8 mouse cellular contexts compared by ENCODE assay signal in the genomic region with DNA sequence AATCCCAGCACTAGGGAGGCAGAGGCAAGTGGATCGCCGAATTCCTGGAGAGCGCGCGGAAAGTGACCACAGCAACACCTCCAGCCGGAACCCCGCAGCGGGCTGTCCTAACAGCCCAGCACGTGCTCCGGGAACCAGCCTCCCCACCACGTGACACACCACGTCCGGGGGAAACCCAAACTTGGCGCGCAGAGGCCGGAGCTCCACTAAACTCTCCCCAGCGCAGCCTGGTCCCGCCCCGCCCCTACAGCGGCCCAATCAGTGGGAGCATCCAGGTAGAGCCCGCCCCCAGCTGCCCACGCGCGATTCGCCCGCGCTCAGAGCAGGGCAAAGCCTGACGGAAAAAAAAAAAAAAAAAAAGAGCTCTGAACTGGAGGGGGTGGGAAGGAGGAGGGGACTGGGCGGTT. TPM values are rescaled to one million over a fixed set of nuclear protein-coding genes. Genes with fewer than 3 reads are reported as not detected.
A peak's percentile ranks its signal among the peaks of the same experiment; 100 is the strongest.
DNase-seq lines count a peak whose midpoint lies in the region; ATAC-seq and TF ChIP-seq lines count a peak whose summit lies in the region.

No protein-coding gene starts in this region.

- H3K4me2 ChIP-seq in forebrain, embryonic 14.5 days (ENCODE audit: low read length): peak overlapping the region; percentile 75

- intact Hi-C loops in heart, postnatal 14 days (cut with DNase I): no loop called here

- H3K27ac ChIP-seq in forebrain, embryonic 14.5 days (ENCODE audit: low read depth, low read length): no peak overlapping the region

- H3K4me3 ChIP-seq in forebrain, embryonic 14.5 days (ENCODE audit: low read depth, low read length): peak overlapping the region; percentile 41
- peak overlapping the region; percentile 57 for H3K4me3 ChIP-seq in lung, adult 2 months (replicated peaks; ENCODE audit: extremely low read depth, low read depth, low read length)

- DNase-seq in ES-CJ7 (ENCODE audit: low read depth, low spot score): peak; percentile 99
- peak; percentile 77 for DNase-seq in cerebellum, adult 11 months
- peak; percentile 94 for DNase-seq in forebrain, embryonic 14.5 days (ENCODE audit: low spot score)
- DNase-seq in heart, postnatal 14 days: peak; percentile 91 to 94
- DNase-seq in layer of hippocampus, adult 18-20 months (ENCODE audit: low spot score in 2 of 2): peak; percentile 88 to 93
- peak; percentile 91 for DNase-seq in lung, adult 2 months
- peak; percentile 92 to 94 for DNase-seq in thymus, adult 18-20 months

- WGBS in forebrain, embryonic 14.5 days: 0% methylated on average over 29 of the region's 29 CpGs
- WGBS in lung, adult 2 months: under 1% methylated on average over 29 of the region's 29 CpGs

- H3K9me3 ChIP-seq in forebrain, embryonic 14.5 days (replicated peaks; ENCODE audit: control insufficient read depth, low read length): no peaks in the 10 kb centered on the region

- H3K36me3 ChIP-seq in forebrain, embryonic 14.5 days (ENCODE audit: control insufficient read depth, insufficient read depth, low read length): no peaks in the 10 kb centered on the region

- H3K9ac ChIP-seq in forebrain, embryonic 14.5 days (ENCODE audit: low read length): peak overlapping the region; percentile 47

- TF ChIP-seq POLR2A in lung, adult 2 months (IDR thresholded peaks at IDR 0.05; ENCODE audit: borderline replicate concordance, extremely low read depth, low read depth, low read length): no peak

- H3K4me1 ChIP-seq in forebrain, embryonic 14.5 days (ENCODE audit: control insufficient read depth, insufficient read depth, low read length): peaks cover 7% of the 10 kb centered on the region
- H3K4me1 ChIP-seq in lung, adult 2 months (ENCODE audit: control insufficient read depth, insufficient read depth, low read length): peaks cover 11% of the 10 kb centered on the region

- ATAC-seq in forebrain, embryonic 14.5 days: peak; percentile 100
- ATAC-seq in neutrophil, adult 5-6 weeks (ENCODE audit: extremely low read depth, insufficient number of reproducible peaks, low FRiP score, poor library complexity, severe bottlenecking): peak; percentile 98

- no peak for TF ChIP-seq CTCF in lung, adult 2 months (IDR thresholded peaks at IDR 0.05; ENCODE audit: insufficient read depth, low read length)

- H3K27me3 ChIP-seq in forebrain, embryonic 14.5 days (replicated peaks; ENCODE audit: control insufficient read depth, insufficient read depth, low read length): no peaks in the 10 kb centered on the region

RNA-seq across cellular contexts. Expression of gene Shmt1, which starts 0.5 kb away (rescaled TPM):
- 12.0 and 17.3 TPM in 2 replicates for polyA plus RNA-seq in forebrain, embryonic 14.5 days (2014; fragmentation: Nextera tagmentation; extraction: Ambion mirVana)
- 10 to 100 TPM in 1 of 2 experiments, 1 to 10 TPM in 1; 8.1 to 11.1 TPM for total RNA-seq in heart, postnatal 14 days (2021)
- total RNA-seq in layer of hippocampus, adult 18-20 months (2021): 1 to 10 TPM; 5.1 to 7.2 TPM
- polyA plus RNA-seq in lung, adult 2 months (2012; rRNA removed): 8.1 and 10.6 TPM in 2 replicates
- total RNA-seq in neutrophil, adult 5-6 weeks (2017): 0.93 and 2.1 TPM in 2 replicates

RNA-seq across cellular contexts. Expression of gene Dhrs7b, which starts 19.4 kb away (rescaled TPM):
- 36.6 and 36.8 TPM in 2 replicates for polyA plus RNA-seq in forebrain, embryonic 14.5 days (2014; fragmentation: Nextera tagmentation; extraction: Ambion mirVana)
- total RNA-seq in heart, postnatal 14 days (2021): 10 to 100 TPM; 20.6 to 20.7 TPM
- total RNA-seq in layer of hippocampus, adult 18-20 months (2021): 10 to 100 TPM; 27.2 to 30.8 TPM
- 10.8 and 14.3 TPM in 2 replicates for polyA plus RNA-seq in lung, adult 2 months (2012; rRNA removed)
- total RNA-seq in neutrophil, adult 5-6 weeks (2017): 7.0 and 7.8 TPM in 2 replicates

RNA-seq across cellular contexts. Expression of gene Smcr8, which starts 33.7 kb away (rescaled TPM):
- polyA plus RNA-seq in forebrain, embryonic 14.5 days (2014; fragmentation: Nextera tagmentation; extraction: Ambion mirVana): 7.9 and 8.5 TPM in 2 replicates
- total RNA-seq in heart, postnatal 14 days (2021): 10 to 100 TPM; 16.9 to 19.3 TPM
- total RNA-seq in layer of hippocampus, adult 18-20 months (2021): 10 to 100 TPM; 32.9 to 34.1 TPM
- polyA plus RNA-seq in lung, adult 2 months (2012; rRNA removed): 9.4 and 11.5 TPM in 2 replicates
- 29.6 and 31.2 TPM in 2 replicates for total RNA-seq in neutrophil, adult 5-6 weeks (2017)

RNA-seq across cellular contexts. Expression of gene Top3a, which starts 33.9 kb away (rescaled TPM):
- polyA plus RNA-seq in forebrain, embryonic 14.5 days (2014; fragmentation: Nextera tagmentation; extraction: Ambion mirVana): 7.3 and 9.5 TPM in 2 replicates
- total RNA-seq in heart, postnatal 14 days (2021): 1 to 10 TPM; 4.5 to 4.8 TPM
- 1 to 10 TPM; 5.7 to 6.0 TPM for total RNA-seq in layer of hippocampus, adult 18-20 months (2021)
- 6.1 and 6.9 TPM in 2 replicates for polyA plus RNA-seq in lung, adult 2 months (2012; rRNA removed)
- total RNA-seq in neutrophil, adult 5-6 weeks (2017): 20.6 and 20.9 TPM in 2 replicates
